Mouse (Mus musculus): Measurements from ENCODE around the gene Olfr1058.
"Not testable (repeated sequence)": the region's sequence is repeated elsewhere in the genome, so short reads cannot be mapped to it uniquely, and the experiment has no call there.

Gene Olfr1058

DNA sequence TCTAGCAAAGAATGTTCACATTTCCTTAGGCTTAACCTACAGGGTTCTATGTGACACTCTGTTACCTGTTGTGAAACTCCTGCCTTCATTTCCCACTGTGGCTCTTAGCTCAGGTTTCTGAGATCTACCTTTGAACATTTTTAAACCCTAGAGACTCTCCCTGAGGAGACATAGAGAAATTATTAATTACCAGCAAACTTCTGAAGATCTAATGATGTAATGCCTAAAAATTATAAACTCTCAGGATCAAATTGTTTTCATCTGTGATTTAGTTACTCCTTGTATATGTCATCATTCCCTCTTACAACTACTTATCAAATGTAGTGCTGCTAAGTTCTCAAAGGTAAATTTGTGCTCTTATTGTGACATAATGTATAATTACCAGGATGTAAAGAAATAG, at the start of gene Olfr1058:
TSS of gene Olfr1058 (minus strand) at position 101 of the 400 bp plus-strand sequence.
- not testable (repeated sequence) for ATAC-seq (ENCODE audit: insufficient number of reproducible peaks, low FRiP score, low TSS enrichment)

DNA sequence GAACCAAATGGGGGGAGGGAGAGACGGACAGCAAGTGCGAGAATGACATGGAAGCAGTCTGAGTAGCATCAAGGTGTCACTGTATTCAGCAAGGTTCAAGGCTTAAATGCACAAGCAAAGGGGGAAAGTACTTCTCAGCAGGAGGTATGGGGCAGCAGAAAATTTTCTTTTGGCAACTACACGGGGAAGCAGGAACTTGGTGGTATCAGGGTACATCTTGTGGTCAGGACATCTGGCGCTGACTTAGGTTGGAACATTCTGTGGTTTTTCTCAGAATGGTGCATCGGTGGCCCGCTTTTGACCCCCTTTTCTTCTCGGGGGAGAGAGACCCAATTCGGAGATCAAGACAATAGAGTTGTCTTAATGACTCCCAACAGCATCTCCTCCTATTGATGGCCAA, 40.1 kb upstream of the Olfr1058 start:
- not testable (repeated sequence) for ATAC-seq (ENCODE audit: insufficient number of reproducible peaks, low FRiP score, low TSS enrichment)

- not testable (repeated sequence) for ATAC-seq (ENCODE audit: insufficient number of reproducible peaks, low FRiP score, low TSS enrichment)
Measured at GRCm38 (mm10) chr2:86426649-86427048, 38.3 kb upstream of the Olfr1058 start, which contains the start of gene Olfr1062. Gene Olfr1062 (minus strand): TSS chr2:86426749.

DNA sequence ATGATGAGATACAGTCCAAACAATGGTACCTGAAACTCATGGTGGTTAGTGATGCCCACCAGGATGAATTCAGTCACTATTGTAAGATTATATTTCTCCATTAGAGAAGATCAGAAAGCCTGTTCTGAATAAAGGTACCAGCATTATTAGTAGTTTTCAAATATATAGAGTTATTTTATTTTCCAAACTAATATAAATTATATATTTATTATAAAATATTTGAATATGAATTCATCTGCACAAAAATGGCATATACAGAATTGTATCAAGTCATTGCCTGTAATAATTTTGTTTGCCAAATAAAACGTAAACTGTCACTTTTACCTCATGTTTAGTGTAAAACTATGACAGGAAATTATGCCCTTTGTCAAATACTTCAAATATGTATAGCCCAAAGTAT, 25.6 kb upstream of the Olfr1058 start, which contains the start of gene Olfr1061:
TSS of gene Olfr1061 (minus strand) at position 101 of the 400 bp plus-strand sequence.
- no peak for ATAC-seq (ENCODE audit: insufficient number of reproducible peaks, low FRiP score, low TSS enrichment)

DNA sequence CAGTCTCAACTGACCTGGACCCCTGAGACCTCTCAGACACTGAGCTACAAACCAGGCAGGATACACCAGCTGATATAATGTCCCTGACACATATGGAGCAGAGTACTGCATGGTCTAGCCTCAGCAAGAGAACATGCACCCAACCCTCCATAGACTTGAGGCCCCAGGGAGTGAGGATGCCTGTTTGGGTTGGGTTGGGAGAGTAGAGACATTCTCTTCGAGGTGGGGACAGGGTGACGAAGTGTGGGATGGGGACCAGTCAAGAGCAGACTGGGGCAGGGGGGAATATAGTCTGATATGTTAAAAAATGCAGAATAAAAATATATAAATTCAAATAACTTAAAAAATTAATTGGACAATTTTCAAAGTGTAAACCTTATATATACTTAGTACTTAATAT, 6.8 kb upstream of the Olfr1058 start:
- ATAC-seq (ENCODE audit: insufficient number of reproducible peaks, low FRiP score, low TSS enrichment) = no peak

DNA sequence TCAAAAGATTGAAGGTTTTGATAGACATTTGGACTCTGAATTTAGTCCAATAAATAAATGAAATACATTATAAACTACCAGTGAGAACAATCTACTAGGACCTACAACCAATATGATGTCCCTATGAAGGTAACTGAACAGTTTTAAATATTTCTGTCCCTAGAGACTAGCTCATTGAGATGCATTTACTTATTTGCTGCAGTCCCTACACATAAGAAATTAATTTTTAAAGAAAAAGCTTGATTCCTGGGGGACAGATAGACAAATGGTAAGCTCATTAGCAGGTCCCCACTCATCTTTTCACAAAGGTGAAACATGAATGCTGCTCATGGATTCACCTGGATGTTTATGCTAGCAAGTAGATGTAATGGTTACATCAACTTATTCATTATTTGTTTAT, 10.1 kb downstream of the Olfr1058 start, which contains the start of gene Olfr1057:
TSS of gene Olfr1057 (minus strand) at position 101 of the 400 bp plus-strand sequence.
- no peak for ATAC-seq (ENCODE audit: insufficient number of reproducible peaks, low FRiP score, low TSS enrichment)

GRCm38 (mm10) chr2:86366342-86366741, 22.0 kb downstream of the Olfr1058 start:
- ATAC-seq (ENCODE audit: insufficient number of reproducible peaks, low FRiP score, low TSS enrichment) = not testable (repeated sequence)

DNA sequence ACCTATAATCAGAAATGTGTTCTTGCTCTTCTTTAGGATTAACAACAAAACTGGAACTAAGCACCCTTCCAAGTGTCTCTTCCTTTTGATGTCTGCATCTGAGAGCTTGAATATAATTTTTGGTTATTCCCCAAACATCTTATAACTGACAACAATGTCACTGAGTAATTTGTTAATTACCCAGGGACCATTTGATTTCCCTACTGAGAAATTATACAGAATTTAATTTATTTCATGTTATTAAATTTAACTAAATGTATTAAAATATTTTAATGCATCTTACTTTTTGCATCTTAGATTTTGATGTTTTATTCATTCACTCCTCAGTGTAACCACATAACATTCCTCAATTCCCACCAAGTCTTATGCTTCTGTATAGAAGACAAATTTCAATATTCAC, 26.0 kb downstream of the Olfr1058 start, which contains the start of gene Olfr1056:
TSS of gene Olfr1056 (minus strand) at position 101 of the 400 bp plus-strand sequence.
- ATAC-seq (ENCODE audit: insufficient number of reproducible peaks, low FRiP score, low TSS enrichment) = no peak

- ATAC-seq (ENCODE audit: insufficient number of reproducible peaks, low FRiP score, low TSS enrichment) = not testable (repeated sequence)
Measured at GRCm38 (mm10) chr2:86351751-86352150, 36.6 kb downstream of the Olfr1058 start.

GRCm38 (mm10) chr2:86350184-86350583, 38.2 kb downstream of the Olfr1058 start, which contains the start of gene Olfr1055:
Gene Olfr1055 (minus strand): TSS chr2:86350284.
- no peak for ATAC-seq (ENCODE audit: insufficient number of reproducible peaks, low FRiP score, low TSS enrichment)

DNA sequence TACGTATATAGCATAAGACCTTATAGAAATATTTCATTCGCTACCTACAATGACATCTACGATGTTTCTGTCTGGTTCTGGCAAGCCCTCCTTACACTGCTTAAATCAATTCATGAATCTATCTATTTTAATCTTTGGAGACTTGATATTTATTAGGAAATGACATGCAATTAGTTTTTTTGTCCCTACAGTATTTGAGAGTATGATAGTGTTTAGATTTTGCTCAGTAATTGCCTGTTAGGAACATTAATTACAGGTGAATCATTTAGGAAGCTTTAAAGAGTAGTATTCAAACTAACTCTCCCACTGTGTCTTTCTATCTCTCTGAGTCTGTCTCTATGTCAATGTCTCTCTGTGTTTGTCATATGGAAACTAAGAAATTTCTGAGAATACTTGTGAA, 53.0 kb downstream of the Olfr1058 start, which contains the start of gene Olfr1054:
TSS of gene Olfr1054 (minus strand) at position 101 of the 400 bp plus-strand sequence.
- ATAC-seq (ENCODE audit: insufficient number of reproducible peaks, low FRiP score, low TSS enrichment) = no peak
